Mouse (Mus musculus) fibroblast of lung, adult 2 months (primary cell): ENCODE results near the gene Mrpl50.
"Not testable (repeated sequence)": the region's sequence is repeated elsewhere in the genome, so short reads cannot be mapped to it uniquely, and the experiment has no call there.

Experiments
- DNase-seq: peaks from one replicate; pipeline ENCODE4 v3.0.0-alpha.2; 2011; ENCODE audit warnings: low read depth

Mrpl50 gene

DNA sequence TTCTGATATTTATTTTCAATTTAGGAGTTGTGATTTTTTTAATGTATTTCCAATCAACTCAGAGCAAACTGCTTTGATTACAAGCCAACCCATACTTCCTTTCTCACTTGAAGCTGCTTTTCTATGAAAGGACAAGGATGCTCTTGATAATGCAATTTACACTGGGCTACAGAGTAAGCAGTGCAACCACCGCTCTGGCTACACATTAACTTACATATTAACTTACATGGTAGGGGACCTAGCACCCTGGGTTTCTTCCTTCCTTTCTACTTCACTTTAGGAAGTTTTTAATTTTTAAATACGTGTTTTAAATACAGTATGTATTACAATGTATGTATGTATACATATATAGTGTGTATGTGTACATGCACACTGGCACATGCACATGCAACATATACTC lies 11.7 kb downstream of the Mrpl50 start:
- no peak for DNase-seq

DNA sequence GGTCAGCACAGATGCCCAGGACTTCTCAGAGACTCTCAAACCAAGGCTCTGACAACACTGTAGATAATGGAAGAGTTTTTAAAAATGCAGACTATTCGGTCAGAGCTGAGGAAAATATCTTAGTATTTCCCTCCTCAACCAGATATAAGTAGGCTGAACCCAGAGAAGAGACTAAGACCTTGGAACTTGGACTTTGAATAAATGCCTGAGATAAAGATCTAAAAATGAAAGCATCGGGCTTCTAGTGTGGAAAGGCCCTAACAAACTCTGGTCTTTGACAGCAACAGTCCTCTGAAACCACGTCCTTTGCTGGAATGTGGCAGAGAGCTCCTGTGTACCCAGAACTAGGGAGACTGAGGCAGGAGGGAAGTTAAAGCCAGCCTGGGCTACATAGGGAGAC lies 14.5 kb downstream of the Mrpl50 start, which contains the start of gene Baat:
TSS of gene Baat (minus strand) at position 172 of the 400 bp plus-strand sequence.
- DNase-seq = no peak

DNA sequence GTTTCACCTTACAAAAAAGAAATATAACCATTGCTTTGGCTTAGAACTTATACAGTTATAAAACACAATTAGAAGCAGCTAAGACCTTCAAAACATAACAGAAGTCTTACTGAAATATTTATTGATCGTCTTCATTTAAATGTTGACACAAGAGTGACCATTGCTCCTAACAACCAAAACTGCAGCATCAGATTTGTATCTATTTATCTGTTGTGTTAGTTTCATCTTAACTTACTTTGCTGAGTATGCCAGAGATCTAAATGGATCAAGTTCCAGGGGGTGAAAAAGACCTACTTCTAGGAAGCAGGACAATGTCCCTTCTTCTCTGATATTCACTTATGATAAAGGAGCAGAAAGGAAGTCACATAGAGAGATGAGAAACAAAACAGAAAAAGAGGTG lies 17.3 kb downstream of the Mrpl50 start:
- no peak for DNase-seq

DNA sequence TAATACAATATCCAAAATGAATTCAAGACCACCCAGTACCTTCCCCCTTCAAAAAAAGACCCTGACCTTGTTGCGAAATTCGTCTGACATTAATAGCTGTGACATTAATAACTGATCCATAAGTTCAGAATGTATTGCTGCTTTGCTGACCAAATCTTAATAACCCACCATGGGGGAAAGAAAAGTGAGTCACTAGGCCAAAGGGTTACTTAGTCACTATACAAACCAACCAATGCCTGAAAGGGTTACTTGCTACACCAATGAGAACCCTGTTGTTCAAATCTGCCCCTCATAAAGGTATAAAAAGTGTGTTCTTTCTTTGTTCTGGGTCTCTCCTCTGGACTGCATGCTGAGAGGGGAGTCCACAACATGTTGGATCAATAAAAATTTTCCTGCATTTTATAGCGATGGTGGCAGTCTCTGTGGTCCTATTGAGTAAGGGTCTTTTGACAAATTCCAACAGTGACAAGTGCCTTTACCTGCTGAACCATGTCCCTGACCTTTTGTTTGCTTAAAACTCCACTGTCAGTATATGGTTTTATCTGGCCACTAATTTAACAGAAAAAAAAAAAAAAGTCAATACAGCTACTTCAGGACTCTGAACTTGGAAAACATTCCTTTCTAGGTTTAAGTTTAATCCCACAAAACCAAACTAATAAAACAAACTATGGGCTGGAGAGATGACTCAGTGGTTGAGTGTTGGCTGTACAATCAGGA lies 34.8 kb downstream of the Mrpl50 start:
- not testable (repeated sequence) for DNase-seq

DNA sequence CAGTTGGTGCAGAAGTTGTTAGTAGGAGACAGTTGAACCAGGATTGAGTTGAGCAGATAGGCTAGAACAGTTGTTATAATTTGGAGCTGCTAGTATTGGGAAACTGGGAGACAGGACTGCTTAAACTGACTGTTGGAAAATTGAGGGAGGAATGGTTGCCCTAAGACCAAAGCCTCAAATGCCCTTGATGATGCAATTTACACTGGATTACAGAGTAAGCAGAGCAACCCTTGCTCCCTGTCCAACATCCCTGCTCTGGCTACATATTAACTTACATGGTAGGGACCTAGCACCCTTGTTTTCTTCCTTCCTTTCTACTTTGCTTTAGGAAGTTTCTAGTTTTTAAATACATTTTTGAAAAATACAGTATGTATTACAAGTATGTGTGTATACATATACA lies 35.5 kb downstream of the Mrpl50 start:
- no peak for DNase-seq

DNA sequence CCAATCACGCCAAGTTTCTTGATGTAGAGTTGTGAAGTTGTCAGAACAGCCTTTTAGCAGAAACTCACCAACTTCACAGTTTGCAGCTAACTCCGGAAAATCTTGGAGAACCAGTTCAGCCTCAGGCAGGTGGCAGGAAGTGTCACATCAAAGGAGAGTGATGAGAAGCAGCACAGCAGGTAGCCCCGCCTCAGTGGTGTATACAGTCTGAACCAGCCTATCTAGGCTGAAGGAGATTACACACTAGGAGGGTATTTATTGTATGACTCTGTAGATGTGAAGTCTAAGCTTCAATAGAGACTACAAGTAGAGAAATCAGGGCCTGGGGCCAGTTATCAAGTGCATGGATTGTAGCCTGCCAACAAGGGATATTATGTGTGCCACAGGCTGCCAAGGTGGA lies 40.0 kb downstream of the Mrpl50 start:
- DNase-seq = no peak

DNA sequence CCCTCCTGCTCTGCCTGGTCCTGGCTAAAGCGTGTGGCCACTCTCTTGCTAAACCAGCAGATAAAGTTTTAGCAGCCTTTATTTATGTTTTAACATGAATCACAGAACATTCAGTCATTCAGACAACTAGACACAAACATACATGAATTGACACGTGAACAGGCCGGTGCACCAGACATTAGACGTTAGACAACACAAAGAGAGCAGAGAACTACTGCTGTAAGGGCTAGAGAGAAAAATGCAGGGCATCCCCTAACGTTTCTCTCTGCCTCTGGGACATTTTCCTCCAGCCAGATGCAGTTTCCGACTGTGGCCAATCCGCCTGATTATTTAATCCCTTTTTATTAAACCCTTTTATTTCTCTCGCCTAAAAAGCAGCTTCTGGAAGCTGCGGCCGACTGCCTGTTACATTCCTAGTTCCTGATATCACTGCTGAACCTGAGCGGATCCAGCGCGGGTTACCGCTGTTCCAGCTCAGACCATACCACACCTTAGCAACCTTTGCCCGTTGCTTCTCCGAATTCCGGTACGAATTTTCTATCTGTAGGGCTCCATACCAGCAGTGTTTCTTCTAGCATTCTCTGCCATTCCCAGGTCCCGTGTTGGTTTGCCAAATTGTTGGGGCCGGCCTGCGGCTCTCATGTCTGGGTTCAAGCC lies 40.7 kb downstream of the Mrpl50 start:
- no peak for DNase-seq

DNA sequence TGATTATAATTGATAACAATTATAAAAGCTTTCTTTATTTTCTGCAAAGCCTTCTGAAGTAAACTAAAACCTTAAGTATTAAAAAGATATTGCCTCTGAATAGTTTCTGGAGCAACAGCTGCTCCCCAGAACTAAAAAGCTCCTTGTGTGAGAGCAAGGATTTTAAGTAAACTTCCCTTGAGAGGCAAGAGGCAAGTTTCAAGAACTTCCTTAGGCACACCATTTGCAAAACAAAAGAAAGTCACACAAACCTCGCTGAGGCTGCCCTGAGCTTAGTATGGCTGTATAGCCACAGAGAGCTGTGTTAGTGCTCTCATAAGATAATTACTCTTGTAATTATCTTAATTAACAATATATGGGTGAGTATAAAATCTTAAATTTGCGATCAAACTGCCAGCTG lies 41.9 kb downstream of the Mrpl50 start:
- DNase-seq = not testable (repeated sequence)

DNA sequence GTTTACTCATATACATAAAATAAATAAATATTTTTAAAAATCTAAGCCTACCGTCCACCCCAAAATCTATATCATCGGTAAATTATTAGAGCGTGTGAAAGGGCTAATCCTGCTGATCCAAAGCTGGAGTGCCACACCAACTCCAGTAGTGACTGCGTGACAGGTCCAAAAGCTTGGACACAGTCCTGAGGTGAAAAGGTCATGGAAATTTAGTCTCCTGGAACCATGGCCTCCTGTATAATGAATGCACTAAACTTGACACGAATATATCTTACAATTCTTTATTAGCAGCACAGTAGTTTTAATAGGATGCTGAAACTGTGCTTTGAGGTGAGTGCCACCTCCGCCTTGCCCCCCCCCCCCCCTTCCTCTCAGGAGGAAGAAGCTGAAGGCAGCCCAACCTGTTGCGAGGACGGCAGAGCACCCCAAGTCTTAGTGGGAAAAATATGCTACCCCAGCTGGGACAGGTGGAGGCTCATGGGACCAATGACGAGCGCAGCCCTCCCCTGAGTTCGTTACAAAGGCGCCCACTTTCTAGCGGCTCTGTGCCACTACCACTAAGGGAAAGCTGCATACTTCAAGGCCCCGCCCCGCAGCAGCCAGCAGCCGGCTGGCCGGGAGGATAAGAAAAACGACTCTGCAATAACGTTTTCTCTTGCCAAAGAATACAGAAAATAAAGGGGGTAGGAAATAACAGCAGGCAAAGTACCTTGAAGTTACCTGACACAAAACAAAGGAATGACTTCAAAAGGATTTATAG lies 42.6 kb downstream of the Mrpl50 start:
- DNase-seq = no peak

DNA sequence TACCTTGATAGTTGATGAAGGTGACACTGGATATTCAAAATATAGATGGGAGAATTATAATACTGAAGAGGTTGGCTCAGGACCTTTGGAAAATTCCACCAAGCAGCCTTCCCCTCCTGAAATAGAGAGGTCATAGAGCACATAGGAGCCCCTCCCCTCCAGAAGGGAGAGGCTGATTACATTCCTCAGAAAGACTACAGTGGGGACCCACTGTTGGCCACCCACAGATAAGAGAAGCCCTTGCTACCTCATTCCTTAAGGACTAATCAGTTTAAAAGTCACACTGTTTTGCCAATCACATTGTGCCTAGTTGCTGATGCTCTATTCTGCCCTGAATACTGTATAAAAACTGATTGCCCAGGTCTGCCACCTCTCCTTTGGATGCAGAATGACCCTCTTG lies 46.3 kb downstream of the Mrpl50 start:
- DNase-seq = no peak

DNA sequence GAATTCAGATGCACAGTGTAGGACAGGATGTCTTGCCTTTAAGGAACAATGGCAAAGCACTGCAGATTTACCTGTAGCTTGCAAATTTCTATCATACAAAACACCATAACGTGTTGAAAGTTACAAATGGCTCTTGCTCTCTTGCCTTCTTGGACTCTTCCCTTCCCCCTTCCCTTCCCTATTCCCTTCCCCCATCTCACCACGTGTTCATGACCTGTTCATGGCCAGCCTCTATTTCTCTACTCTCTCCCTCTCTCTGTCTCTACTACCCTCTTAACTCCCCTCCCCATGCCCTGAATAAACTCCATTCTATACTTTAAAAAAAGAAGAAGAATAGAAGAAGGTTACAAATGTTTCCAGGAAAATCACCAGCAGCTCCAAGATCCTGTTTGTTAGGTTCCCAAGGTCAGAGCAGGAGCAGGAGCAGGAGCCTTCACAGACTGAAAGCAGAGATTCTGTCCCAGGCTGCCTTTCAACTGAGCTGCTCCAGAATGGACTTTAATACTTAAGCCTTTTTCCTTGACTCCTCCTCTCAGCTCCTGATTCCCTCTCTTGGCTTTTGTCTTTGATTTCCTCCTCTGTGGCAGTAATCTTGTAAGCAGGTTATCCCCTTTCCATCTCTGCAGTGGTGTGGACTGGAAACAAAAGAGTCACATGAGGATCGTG lies 47.3 kb downstream of the Mrpl50 start, which contains the start of gene Acnat1:
TSS of gene Acnat1 (minus strand) at position 478 of the 666 bp plus-strand sequence.
- DNase-seq = no peak

DNA sequence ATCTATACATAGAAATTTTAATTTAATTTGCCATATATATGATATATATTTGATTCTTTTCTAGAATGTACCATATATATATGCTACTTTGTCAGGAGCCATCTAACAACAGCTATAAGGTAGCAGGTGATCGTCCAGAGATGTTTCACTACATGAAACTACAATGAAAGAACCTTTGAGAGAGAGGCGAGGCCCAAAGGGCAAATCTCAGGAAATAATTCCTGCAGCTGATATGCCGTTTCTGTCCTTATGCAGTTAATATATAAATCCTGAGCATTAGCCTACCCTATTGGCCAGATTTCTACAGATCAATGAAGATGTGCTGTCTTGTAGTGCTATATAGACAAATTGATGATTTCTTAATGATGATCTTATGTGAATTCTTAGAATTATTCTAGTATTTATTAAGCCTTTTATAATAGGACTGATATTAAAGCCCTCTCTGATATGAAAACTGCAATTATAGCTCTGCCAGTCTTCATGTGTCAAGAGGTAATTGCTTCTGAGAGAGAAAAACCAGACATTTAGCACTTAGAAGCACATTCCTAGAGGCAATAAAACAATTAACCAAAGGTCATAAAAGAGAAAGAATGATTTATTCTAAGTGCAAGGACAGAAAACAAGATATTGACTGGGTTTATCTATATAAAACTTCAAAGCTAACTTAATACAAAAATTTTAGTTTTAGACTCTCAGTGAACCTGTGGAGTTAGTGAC lies 51.3 kb downstream of the Mrpl50 start:
- DNase-seq = no peak

DNA sequence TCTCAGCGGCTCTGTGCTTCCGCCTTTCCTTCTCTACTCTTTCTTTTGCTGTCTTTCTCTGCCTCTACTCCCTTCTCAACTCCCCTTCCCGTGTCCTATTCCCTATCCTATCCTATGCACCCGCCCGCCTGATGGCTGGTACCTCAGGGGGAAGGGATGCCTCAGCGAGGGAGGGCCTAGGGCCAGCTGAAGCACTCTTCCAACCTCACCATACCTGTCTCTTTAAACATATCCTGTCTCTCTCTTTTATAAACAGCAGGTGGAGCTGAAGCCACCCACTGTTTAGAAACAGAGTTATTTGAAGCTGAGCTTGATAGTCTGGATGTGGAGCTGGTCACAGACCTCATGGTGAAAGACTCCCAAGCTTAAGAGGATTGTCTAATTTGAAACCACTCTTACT lies 53.5 kb downstream of the Mrpl50 start:
- no peak for DNase-seq
